Mouse (Mus musculus) cortical plate, adult 2 months (tissue): ENCODE data around the gene Morn3.

Experiments used
- CTCF ChIP-seq: fragments of 200-500 bp; IDR thresholded peaks from 2 replicates; pipeline ENCODE4 v1.5.1; 2011; ENCODE audit warnings: mild to moderate bottlenecking, control low read depth, low read length; ENCODE audit not compliant: insufficient read depth; ENCODE audit errors: extremely low read depth
- POLR2A ChIP-seq: fragments of 200-500 bp; IDR thresholded peaks from 2 replicates; pipeline ENCODE4 v1.6.1; 2011; ENCODE audit warnings: mild to moderate bottlenecking, low read length, control low read depth; ENCODE audit not compliant: insufficient read depth; ENCODE audit errors: extremely low read depth

- no peak for TF ChIP-seq CTCF
- TF ChIP-seq POLR2A, result no peak
Measured at GRCm38 (mm10) chr5:122997205-122998204, 49.3 kb downstream of the Morn3 start.
